Mouse (Mus musculus): ENCODE data around the gene Helq.

DNA sequence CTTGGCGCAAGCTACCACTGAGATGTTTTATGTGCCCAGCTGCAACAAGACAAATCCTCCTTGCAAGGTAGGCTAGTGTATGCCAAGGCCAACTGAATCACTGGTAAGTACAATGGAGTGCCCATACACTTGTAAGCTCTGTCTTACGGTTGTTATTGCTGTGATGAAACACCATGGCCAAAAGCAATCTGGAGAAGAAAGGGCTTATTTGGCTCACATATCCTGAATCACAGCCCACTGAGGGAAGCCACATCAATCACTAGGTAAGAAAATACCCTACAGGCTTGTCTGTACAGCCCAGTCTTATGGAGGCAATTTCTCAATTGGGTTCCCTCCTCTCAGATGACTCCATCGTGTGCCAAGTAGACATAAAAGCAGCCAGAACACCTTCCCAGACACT lies 30.3 kb upstream of the Helq start:
- TF ChIP-seq POLR2A (IDR thresholded peaks at IDR 0.05; ENCODE audit: insufficient read length, low read depth) (no peak), E2F4 (IDR thresholded peaks at IDR 0.05; ENCODE audit: insufficient read depth) (no peak)

Measured in myocyte (in vitro differentiated cells).